Mouse (Mus musculus): ENCODE data around the gene Dmac2. TPM values are rescaled to one million over a fixed set of nuclear protein-coding genes. Genes with fewer than 3 reads are reported as not detected.

Gene Dmac2
- polyA plus RNA-seq, 1 experiment from 2014 or later, result 48.9 TPM

DNA sequence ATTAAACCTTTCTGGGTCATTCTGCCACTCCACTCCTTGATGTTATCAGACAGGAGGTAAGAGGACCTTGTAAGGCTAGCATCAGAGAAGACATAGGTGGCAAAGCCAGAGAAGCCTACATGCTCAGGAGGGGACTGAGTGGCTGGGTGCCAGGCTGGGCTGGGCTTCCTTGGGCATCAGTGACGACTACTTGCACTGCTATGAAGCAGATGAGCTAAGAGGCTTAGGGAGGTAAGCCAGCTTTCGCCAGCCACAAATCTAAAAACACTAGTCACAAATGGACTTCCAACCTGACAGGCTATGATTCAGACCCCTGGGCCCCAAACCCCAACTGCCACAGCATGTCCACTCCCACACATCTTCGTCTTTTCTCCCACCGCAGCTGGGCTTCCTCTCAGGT is 25.4 kb downstream of the Dmac2 start:
- Histone ChIP-seq H3K36me3 (0 out of 2 replicates have a peak, but pooled peaks cover 9% of the 10 kb centered on the region), H3K27me3 (ENCODE audit: insufficient read depth, poor library complexity, severe bottlenecking) (no peaks in the 10 kb centered on the region), H3K4me3 (no peak overlapping the region), H3K4me1 (no peaks in the 10 kb centered on the region), H3K27ac (no peak overlapping the region), H3K9me3 (no peaks in the 10 kb centered on the region)
- WGBS, result 74% methylated on average over 4 of the region's 4 CpGs
- DNase-seq (ENCODE audit: low spot score), result no peak

DNA sequence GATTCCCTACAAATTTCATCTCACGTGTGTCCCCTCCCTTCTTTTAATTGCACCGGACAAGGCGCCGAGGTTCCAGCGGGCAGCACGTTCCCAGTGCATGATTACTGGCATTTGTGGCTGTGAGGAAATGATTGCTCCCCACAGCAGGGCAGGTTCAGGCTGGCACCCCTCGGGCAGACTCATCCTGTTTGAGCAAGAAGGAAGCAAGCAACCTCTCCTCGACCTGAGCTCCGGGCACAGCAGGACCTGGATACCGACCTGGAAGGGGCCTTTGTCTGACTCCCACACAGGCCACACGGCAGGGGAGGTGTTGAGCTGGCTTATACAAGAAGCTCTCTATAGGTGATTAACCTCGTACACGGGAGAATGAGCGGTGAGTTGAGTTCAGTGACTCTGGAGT is 25.9 kb downstream of the Dmac2 start:
- Histone ChIP-seq H3K4me3 (no peak overlapping the region), H3K27ac (no peak overlapping the region), H3K4me1 (0 out of 2 replicates have a peak, but pooled peaks cover under 1% of the 10 kb centered on the region), H3K36me3 (0 out of 2 replicates have a peak, but pooled peaks cover 9% of the 10 kb centered on the region), H3K27me3 (ENCODE audit: insufficient read depth, poor library complexity, severe bottlenecking) (no peaks in the 10 kb centered on the region), H3K9me3 (no peaks in the 10 kb centered on the region)
- DNase-seq (ENCODE audit: low spot score), result no peak
- WGBS, result 70% methylated on average over 14 of the region's 14 CpGs

DNA sequence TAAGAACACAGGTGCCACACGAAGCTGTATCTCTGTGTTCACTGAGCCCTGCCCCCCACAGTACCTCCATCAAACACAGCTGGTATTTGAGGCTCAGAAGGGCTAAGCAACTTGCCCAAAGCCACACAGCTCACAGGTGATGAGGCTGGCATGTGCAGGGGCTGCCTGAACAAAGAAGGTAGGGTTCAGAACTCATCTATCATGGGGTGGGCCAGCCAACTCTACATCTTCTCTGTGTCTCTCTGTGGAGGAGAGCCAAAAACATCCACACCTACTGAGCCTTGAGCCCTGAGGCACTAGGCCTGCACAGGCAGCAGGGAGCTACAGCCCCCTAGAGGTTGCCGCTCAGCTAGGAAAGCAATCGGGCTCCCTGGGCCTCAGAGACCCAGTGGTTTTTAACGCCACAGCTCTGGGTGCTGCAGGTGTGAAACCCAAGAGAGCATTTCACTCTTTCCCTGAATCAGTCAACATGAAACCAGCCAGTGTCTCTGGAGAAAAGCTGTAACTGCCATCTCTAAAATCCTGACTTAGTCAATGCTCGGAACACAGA is 28.4 kb downstream of the Dmac2 start:
- WGBS, result 50% methylated on average over 5 of the region's 5 CpGs

DNA sequence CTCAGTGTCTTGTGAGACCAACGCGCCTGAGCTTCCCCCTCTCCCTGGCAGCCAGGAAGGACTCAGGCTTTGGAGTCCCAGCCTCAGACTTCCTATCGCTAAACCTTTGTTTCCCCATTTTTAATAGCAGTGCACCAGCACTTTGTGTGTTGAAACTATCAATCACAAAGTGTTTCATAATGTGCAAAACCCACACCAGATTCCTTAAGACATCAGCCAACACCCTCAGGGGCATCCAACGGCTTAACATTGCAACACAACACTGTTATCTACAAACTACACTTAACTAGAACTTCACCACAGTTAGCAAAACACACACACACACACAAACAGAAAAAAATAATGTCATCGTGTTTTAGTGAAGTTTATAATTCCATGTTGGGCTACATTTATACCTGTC is 30.6 kb downstream of the Dmac2 start:
- Histone ChIP-seq H3K4me3 (no peak overlapping the region), H3K9me3 (no peaks in the 10 kb centered on the region), H3K27ac (no peak overlapping the region), H3K36me3 (no peaks in the 10 kb centered on the region), H3K4me1 (0 out of 2 replicates have a peak, but pooled peaks cover 3% of the 10 kb centered on the region), H3K27me3 (ENCODE audit: insufficient read depth, poor library complexity, severe bottlenecking) (no peaks in the 10 kb centered on the region)
- WGBS, result 73% methylated on average over 5 of the region's 5 CpGs
- DNase-seq (ENCODE audit: low spot score), result no peak

More for the DNA sequence above, 28.4 kb downstream of the Dmac2 start:
- Histone ChIP-seq H3K36me3 (no peaks in the 10 kb centered on the region), H3K27me3 (ENCODE audit: insufficient read depth, poor library complexity, severe bottlenecking) (no peaks in the 10 kb centered on the region), H3K4me3 (no peak overlapping the region), H3K4me1 (0 out of 2 replicates have a peak, but pooled peaks cover 3% of the 10 kb centered on the region), H3K27ac (no peak overlapping the region), H3K9me3 (no peaks in the 10 kb centered on the region)
- no peak for DNase-seq (ENCODE audit: low spot score)

DNA sequence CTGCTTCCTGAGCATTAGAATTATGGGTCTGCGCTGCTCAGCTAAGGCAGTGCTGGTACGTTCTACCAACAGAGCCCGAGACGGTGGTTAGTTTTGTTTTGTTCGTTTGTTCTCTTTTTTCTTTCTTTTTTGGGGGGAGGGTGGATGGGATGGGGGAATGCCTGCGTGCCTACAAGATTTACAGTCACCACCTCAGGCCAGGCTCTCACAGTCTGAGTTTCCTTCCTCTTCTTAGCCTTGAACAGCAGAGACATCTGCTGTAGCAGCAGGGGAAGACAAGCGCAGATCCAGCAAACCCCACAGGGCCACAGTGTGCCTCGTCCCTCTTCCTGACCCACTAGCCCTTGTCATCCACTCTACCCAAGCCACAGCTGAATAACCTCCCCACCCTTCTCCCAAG is 32.1 kb downstream of the Dmac2 start:
- Histone ChIP-seq H3K27me3 (ENCODE audit: insufficient read depth, poor library complexity, severe bottlenecking) (no peaks in the 10 kb centered on the region), H3K4me3 (no peak overlapping the region), H3K27ac (no peak overlapping the region), H3K4me1 (0 out of 2 replicates have a peak, but pooled peaks cover 3% of the 10 kb centered on the region), H3K36me3 (no peaks in the 10 kb centered on the region), H3K9me3 (no peaks in the 10 kb centered on the region)
- WGBS, result 86% methylated on average over 8 of the region's 8 CpGs
- no peak for DNase-seq (ENCODE audit: low spot score)

DNA sequence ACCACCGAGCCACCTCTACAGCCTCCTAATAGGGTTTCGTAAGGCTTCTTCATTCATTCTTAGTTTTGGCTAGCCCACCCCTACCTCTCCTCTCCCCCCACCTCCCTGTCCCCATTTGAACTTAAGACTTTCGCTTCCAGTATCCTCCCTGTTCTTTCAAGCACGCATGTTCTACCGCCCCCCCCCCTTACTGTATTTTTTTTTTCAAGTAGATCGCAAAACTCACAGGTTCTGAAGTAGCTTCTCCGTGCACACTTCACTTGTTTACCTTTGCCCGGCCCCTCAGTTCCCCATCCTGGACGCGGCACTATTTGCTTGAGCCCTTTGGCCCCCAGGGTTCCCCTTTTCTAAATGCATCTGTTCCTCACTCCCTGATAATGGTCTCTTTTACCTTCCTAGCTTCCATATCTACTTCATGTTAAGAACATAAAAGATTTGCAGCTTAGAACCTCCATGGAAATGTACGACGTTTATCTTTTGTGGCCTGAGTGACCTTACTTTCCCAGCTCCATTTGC is 33.1 kb downstream of the Dmac2 start:
- no peak for DNase-seq (ENCODE audit: low spot score)
- WGBS, result 89% methylated on average over 12 of the region's 12 CpGs
- Histone ChIP-seq H3K4me1 (0 out of 2 replicates have a peak, but pooled peaks cover 3% of the 10 kb centered on the region), H3K36me3 (no peaks in the 10 kb centered on the region), H3K27ac (no peak overlapping the region), H3K9me3 (no peaks in the 10 kb centered on the region), H3K27me3 (ENCODE audit: insufficient read depth, poor library complexity, severe bottlenecking) (no peaks in the 10 kb centered on the region), H3K4me3 (no peak overlapping the region)

DNA sequence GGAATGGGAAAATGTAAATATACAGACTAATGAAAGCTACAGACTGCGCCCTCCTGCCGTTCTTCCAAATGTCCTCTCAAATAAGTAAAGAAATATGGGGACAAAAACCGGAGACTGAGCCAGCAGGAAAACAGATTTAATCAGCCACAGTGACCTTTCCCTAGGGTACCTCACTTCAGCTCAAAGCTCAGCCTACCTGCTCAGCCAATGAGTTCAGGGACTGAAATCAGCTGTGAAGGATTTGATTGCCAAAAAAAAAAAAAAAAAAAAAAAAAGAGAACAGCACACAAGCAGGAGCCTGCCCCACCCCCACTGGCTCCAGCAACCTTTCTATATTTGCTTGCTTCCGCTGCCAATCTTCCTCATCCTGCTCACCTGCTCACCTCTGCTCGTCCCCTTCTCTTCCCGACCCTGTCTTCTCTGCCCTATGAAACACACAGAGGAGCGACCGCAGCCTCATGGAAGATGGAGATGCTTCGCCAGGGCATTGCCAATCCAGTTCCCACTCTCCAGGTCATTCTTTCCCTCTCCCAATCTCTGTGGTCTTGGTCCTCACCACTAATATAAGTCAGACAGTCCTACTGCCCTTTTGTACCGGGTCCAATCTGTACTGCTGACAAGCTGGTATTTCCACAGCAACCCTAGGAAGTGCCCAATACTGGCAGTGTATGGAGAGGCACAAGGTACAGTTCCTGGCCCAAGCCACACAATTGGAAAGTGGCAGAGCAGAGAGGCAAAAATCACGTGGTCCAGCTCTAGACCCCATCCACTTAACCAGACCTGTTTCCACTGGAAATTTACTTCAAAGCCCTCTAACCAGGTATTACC is 36.6 kb downstream of the Dmac2 start:
- no peaks in the 10 kb centered on the region for H3K27me3 ChIP-seq (ENCODE audit: insufficient read depth, poor library complexity, severe bottlenecking)
- no peak overlapping the region for H3K27ac ChIP-seq
- peaks cover 4% of the 10 kb centered on the region; the same call in 1 of the 2 replicates for H3K4me1 ChIP-seq
- no peaks in the 10 kb centered on the region for H3K9me3 ChIP-seq
- DNase-seq (ENCODE audit: low spot score), result no peak
- H3K36me3 ChIP-seq, result no peaks in the 10 kb centered on the region
- 71% methylated on average over 11 of the region's 11 CpGs for WGBS
- H3K4me3 ChIP-seq, result no peak overlapping the region

DNA sequence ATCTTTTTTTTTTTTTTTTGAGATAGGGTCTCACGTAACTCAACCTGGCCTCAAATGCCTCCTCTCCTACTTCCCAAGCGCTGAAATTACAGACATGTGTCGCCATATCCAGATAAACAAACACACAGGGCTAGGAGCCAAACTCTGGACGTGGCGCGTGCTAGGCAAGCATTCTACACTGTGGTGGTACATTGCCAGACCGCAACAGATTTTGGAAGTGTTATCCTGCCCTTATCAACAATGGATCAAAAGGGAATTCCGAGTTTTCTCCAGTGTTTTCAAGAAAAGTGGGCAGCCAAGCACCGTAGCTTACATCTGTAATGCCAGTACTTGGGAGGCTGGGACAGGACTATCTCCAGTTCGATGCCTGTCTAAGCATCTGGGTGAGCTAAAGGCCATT is 38.6 kb downstream of the Dmac2 start:
- WGBS, result 34% methylated on average over 10 of the region's 10 CpGs
- Histone ChIP-seq H3K4me1 (peaks cover 4% of the 10 kb centered on the region; the same call in 1 of the 2 replicates), H3K27me3 (ENCODE audit: insufficient read depth, poor library complexity, severe bottlenecking) (no peaks in the 10 kb centered on the region), H3K27ac (no peak overlapping the region), H3K36me3 (peaks cover 6% of the 10 kb centered on the region; the same call in 1 of the 2 replicates), H3K9me3 (no peaks in the 10 kb centered on the region), H3K4me3 (peak overlapping the region; percentile 73)
- DNase-seq (ENCODE audit: low spot score), result no peak

DNA sequence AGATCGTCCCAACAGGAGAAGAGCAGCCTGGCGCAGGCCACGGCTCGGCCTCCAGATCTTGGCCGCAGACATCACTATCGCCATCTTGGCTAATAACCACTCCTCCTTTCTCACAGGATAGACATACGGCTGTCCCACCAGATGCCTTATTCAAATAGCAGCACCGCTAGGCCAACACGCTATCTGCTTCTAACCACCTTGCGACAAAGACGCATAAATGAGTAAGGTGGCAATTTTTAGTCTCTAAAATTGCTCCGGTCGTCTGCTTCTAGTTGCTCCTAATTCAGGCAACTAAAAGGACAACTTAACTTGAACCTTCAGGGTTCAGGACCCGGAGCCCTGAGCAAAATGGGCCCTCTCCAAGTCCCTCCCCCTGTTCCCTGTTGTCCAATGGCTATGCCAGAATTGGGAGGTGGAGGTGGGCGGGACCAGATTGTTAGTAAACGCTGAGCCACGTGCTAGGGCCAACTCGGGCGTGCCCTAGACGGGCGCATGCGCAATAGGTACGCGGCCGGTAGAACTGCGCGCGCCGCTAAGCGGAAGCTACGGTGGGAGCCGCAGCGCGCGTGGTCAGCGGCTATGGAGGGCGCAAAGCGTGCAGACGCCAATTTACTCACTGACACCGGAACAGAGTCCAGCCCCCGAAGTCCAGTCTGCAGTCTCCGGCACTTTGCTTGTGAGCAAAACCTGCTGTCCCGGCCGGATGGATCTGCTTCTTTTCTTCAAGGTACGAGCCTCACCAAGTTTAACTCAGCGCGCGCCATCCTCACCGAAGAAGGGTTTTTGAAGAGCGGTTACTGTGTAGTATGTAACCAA is 39.7 kb downstream of the Dmac2 start, which contains the start of the genes Bckdha and Exosc5:
Bckdha (minus strand) TSS at position 325 of the 816 bp plus-strand sequence.
Exosc5 (plus strand) TSS at position 508 of the 816 bp plus-strand sequence.
- Histone ChIP-seq H3K27ac (peak within 1 kb of the TSS; percentile 93), H3K27me3 (ENCODE audit: insufficient read depth, poor library complexity, severe bottlenecking) (no peaks in the 10 kb centered on the region), H3K4me1 (peaks cover 4% of the 10 kb centered on the region; the same call in 1 of the 2 replicates), H3K36me3 (peaks cover 13% of the 10 kb centered on the region), H3K4me3 (peak within 1 kb of the TSS; percentile 73), H3K9me3 (no peaks in the 10 kb centered on the region)
- WGBS, result under 1% methylated on average over 50 of the region's 50 CpGs
- DNase-seq (ENCODE audit: low spot score), result peak; percentile 100

DNA sequence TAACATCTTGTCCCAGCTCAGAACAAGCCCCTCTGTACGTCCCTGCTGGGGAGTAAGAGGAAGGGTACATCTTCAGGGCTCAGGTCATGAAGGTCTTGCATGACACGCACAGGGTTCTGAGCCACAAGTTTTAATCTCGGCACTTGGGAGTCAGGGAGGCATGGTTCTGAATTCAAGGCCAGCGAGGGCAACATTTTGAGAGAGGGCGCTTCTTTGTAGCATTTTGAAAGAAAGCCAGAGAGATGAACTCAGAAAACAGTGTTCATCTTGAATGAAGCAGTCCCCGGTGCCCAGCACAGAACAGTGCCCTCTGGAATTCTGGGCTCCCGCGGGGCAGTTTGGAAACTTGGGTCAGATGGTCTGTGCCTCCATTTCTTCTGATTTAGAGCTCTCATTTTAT is 47.2 kb downstream of the Dmac2 start:
- no peak for DNase-seq (ENCODE audit: low spot score)
- no peak overlapping the region for H3K4me3 ChIP-seq
- H3K9me3 ChIP-seq, result no peaks in the 10 kb centered on the region
- no peaks in the 10 kb centered on the region for H3K4me1 ChIP-seq
- H3K27ac ChIP-seq, result no peak overlapping the region
- 91% methylated on average over 8 of the region's 8 CpGs for WGBS
- H3K27me3 ChIP-seq (ENCODE audit: insufficient read depth, poor library complexity, severe bottlenecking), result no peaks in the 10 kb centered on the region
- H3K36me3 ChIP-seq, result peaks cover 66% of the 10 kb centered on the region

DNA sequence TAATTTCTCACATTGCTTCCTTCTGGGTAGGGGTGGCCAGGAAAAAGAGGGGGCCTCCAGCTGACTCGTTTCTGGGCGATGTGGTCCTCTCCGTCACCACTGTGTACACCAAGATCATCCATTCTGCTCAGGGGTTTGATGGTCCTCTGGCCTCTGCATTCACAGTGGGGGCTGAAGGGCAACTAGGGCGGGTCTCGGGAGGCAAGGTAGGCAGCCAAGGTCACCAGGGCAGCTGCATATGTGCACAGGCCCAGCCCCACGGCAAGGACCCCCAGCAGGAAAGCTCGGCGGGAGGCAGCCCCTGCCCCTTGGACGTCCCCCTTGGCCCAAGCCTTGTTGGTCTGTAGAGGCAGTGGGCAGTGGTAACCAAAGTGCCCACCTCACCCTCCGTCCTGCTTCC is 49.9 kb downstream of the Dmac2 start:
- Histone ChIP-seq H3K36me3 (peaks cover 50% of the 10 kb centered on the region), H3K4me3 (no peak overlapping the region), H3K9me3 (peaks cover 4% of the 10 kb centered on the region), H3K27ac (no peak overlapping the region), H3K27me3 (ENCODE audit: insufficient read depth, poor library complexity, severe bottlenecking) (peaks cover 11% of the 10 kb centered on the region), H3K4me1 (no peaks in the 10 kb centered on the region)
- DNase-seq (ENCODE audit: low spot score), result no peak
- WGBS, result 84% methylated on average over 10 of the region's 10 CpGs

DNA sequence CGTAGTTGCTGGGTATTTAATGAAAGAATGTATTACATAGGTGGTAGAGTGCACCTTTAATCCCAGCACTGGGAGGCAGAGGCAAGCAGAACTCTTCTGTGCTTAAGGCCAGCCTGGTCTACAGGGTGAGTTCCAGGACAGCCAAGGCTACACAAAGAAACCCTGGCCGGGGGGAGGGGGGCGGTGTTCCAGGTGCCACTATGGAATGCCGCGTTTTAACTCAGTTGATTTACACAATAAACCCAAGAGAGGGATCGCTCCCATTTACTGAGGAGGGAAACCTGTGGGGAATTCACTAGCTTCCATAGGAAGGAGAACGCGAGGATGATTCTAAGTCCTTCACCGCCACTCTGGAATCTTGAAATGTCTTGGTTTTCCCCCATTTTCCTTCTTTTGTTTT is 50.4 kb downstream of the Dmac2 start:
- WGBS, result 77% methylated on average over 9 of the region's 9 CpGs
- Histone ChIP-seq H3K27me3 (ENCODE audit: insufficient read depth, poor library complexity, severe bottlenecking) (peaks cover 16% of the 10 kb centered on the region), H3K27ac (no peak overlapping the region), H3K4me1 (peaks cover 4% of the 10 kb centered on the region; the same call in 1 of the 2 replicates), H3K4me3 (no peak overlapping the region), H3K9me3 (peaks cover 4% of the 10 kb centered on the region), H3K36me3 (peaks cover 45% of the 10 kb centered on the region)
- no peak for DNase-seq (ENCODE audit: low spot score)
